Mouse (Mus musculus): ENCODE results near the gene Plekhb2. TPM values are rescaled to one million over a fixed set of nuclear protein-coding genes. Genes with fewer than 3 reads are reported as not detected.
A peak's percentile ranks its signal among the peaks of the same experiment; 100 is the strongest.

Gene Plekhb2
- polyA plus RNA-seq, 1 experiment from 2014 or later = 60.8 TPM

GRCm38 (mm10) chr1:34834904-34835303, 14.9 kb upstream of the Plekhb2 start:
- Histone ChIP-seq H3K27me3 (no peaks in the 10 kb centered on the region), H3K4me1 (replicated peaks) (peaks cover 43% of the 10 kb centered on the region), H3K27ac (no peak overlapping the region), H3K4me2 (no peak overlapping the region), H3K9ac (no peak overlapping the region), H3K4me3 (no peak overlapping the region), H3K36me3 (peaks cover 10% of the 10 kb centered on the region; the same call in 1 of the 2 replicates), H3K9me3 (replicated peaks) (no peaks in the 10 kb centered on the region)
- ATAC-seq (replicated peaks; ENCODE audit: insufficient number of reproducible peaks, insufficient read depth, low FRiP score, low read depth) = no peak
- WGBS = 76% methylated on average over 2 of the region's 2 CpGs

- Histone ChIP-seq H3K27me3 (no peaks in the 10 kb centered on the region), H3K4me2 (no peak overlapping the region), H3K27ac (peak overlapping the region; percentile 15; the same call in 1 of the 2 replicates), H3K36me3 (peaks cover 10% of the 10 kb centered on the region; the same call in 1 of the 2 replicates), H3K4me3 (no peak overlapping the region), H3K9ac (no peak overlapping the region), H3K9me3 (replicated peaks) (no peaks in the 10 kb centered on the region), H3K4me1 (replicated peaks) (peaks cover 44% of the 10 kb centered on the region)
- WGBS = 51% methylated on average over 6 of the region's 6 CpGs
- ATAC-seq (replicated peaks; ENCODE audit: insufficient number of reproducible peaks, insufficient read depth, low FRiP score, low read depth) = no peak
Measured at GRCm38 (mm10) chr1:34837951-34838689, 11.7 kb upstream of the Plekhb2 start.

- no peak overlapping the region for H3K4me2 ChIP-seq
- no peak overlapping the region for H3K9ac ChIP-seq
- 48% methylated on average over 12 of the region's 12 CpGs for WGBS
- H3K9me3 ChIP-seq (replicated peaks) = no peaks in the 10 kb centered on the region
- peak overlapping the region; percentile 53 for H3K27ac ChIP-seq
- H3K36me3 ChIP-seq = peaks cover 10% of the 10 kb centered on the region; the same call in 1 of the 2 replicates
- no peaks in the 10 kb centered on the region for H3K27me3 ChIP-seq
- ATAC-seq (replicated peaks; ENCODE audit: insufficient number of reproducible peaks, insufficient read depth, low FRiP score, low read depth) = no peak
- H3K4me3 ChIP-seq = no peak overlapping the region
- peaks cover 46% of the 10 kb centered on the region for H3K4me1 ChIP-seq (replicated peaks)
Measured at GRCm38 (mm10) chr1:34839241-34839640, 10.5 kb upstream of the Plekhb2 start.

- no peak for ATAC-seq (replicated peaks; ENCODE audit: insufficient number of reproducible peaks, insufficient read depth, low FRiP score, low read depth)
- Histone ChIP-seq H3K27me3 (no peaks in the 10 kb centered on the region), H3K4me1 (replicated peaks) (peaks cover 46% of the 10 kb centered on the region), H3K4me2 (peak overlapping the region; percentile 81), H3K9me3 (replicated peaks) (no peaks in the 10 kb centered on the region), H3K27ac (peak overlapping the region; percentile 98), H3K9ac (peak overlapping the region; percentile 93), H3K36me3 (no peaks in the 10 kb centered on the region), H3K4me3 (peak overlapping the region; percentile 76)
- under 1% methylated on average over 12 of the region's 12 CpGs for WGBS
Measured at GRCm38 (mm10) chr1:34841709-34842388, 7.9 kb upstream of the Plekhb2 start.

GRCm38 (mm10) chr1:34842389-34842861, 7.4 kb upstream of the Plekhb2 start:
- Histone ChIP-seq H3K9ac (peak overlapping the region; percentile 93), H3K4me3 (peak overlapping the region; percentile 76), H3K27ac (peak overlapping the region; percentile 98), H3K27me3 (no peaks in the 10 kb centered on the region), H3K4me2 (peak overlapping the region; percentile 81), H3K4me1 (replicated peaks) (peaks cover 42% of the 10 kb centered on the region), H3K9me3 (replicated peaks) (no peaks in the 10 kb centered on the region), H3K36me3 (no peaks in the 10 kb centered on the region)
- under 1% methylated on average over 51 of the region's 51 CpGs for WGBS
- ATAC-seq (replicated peaks; ENCODE audit: insufficient number of reproducible peaks, insufficient read depth, low FRiP score, low read depth) = peak; percentile 85

GRCm38 (mm10) chr1:34842887-34843618, 6.7 kb upstream of the Plekhb2 start, which contains the start of gene Fam168b:
Fam168b (minus strand) TSS chr1:34843065.
- peak; percentile 92 for ATAC-seq (replicated peaks; ENCODE audit: insufficient number of reproducible peaks, insufficient read depth, low FRiP score, low read depth)
- peak within 1 kb of the TSS; percentile 81 for H3K4me2 ChIP-seq
- no peaks in the 10 kb centered on the region for H3K36me3 ChIP-seq
- H3K4me1 ChIP-seq (replicated peaks) = peaks cover 38% of the 10 kb centered on the region
- H3K9me3 ChIP-seq (replicated peaks) = no peaks in the 10 kb centered on the region
- under 1% methylated on average over 44 of the region's 59 CpGs for WGBS
- peak within 1 kb of the TSS; percentile 93 for H3K9ac ChIP-seq
- H3K27ac ChIP-seq = peak within 1 kb of the TSS; percentile 98
- H3K27me3 ChIP-seq = no peaks in the 10 kb centered on the region
- H3K4me3 ChIP-seq = peak within 1 kb of the TSS; percentile 76

- Histone ChIP-seq H3K9me3 (replicated peaks) (no peaks in the 10 kb centered on the region), H3K36me3 (no peaks in the 10 kb centered on the region), H3K4me1 (replicated peaks) (peaks cover 20% of the 10 kb centered on the region), H3K4me3 (no peak overlapping the region), H3K4me2 (no peak overlapping the region), H3K27ac (no peak overlapping the region), H3K9ac (no peak overlapping the region), H3K27me3 (no peaks in the 10 kb centered on the region)
- ATAC-seq (replicated peaks; ENCODE audit: insufficient number of reproducible peaks, insufficient read depth, low FRiP score, low read depth) = no peak
- 86% methylated on average over 3 of the region's 3 CpGs for WGBS
Measured at GRCm38 (mm10) chr1:34847070-34847469, 2.7 kb upstream of the Plekhb2 start.

- Histone ChIP-seq H3K9ac (peak overlapping the region; percentile 95), H3K27me3 (no peaks in the 10 kb centered on the region), H3K4me3 (peak overlapping the region; percentile 69), H3K27ac (0 out of 2 replicates have a peak overlapping the region, but pooled peaks have one; percentile 73), H3K4me2 (peak overlapping the region; percentile 92), H3K36me3 (no peaks in the 10 kb centered on the region), H3K9me3 (replicated peaks) (no peaks in the 10 kb centered on the region), H3K4me1 (replicated peaks) (peaks cover 23% of the 10 kb centered on the region)
- ATAC-seq (replicated peaks; ENCODE audit: insufficient number of reproducible peaks, insufficient read depth, low FRiP score, low read depth) = peak; percentile 38; the same call in 1 of the 2 replicates
- 44% methylated on average over 11 of the region's 11 CpGs for WGBS
Measured at GRCm38 (mm10) chr1:34850343-34851136, 764 bp downstream of the Plekhb2 start.

- Histone ChIP-seq H3K4me2 (peak overlapping the region; percentile 92; the same call in 1 of the 2 replicates), H3K4me1 (replicated peaks) (peaks cover 23% of the 10 kb centered on the region), H3K9ac (no peak overlapping the region), H3K4me3 (no peak overlapping the region), H3K9me3 (replicated peaks) (no peaks in the 10 kb centered on the region), H3K27me3 (no peaks in the 10 kb centered on the region), H3K27ac (0 out of 2 replicates have a peak overlapping the region, but pooled peaks have one; percentile 24), H3K36me3 (no peaks in the 10 kb centered on the region)
- 46% methylated on average over 6 of the region's 6 CpGs for WGBS
- 0 out of 2 replicates have a peak, but pooled peaks have one; percentile 11 for ATAC-seq (replicated peaks; ENCODE audit: insufficient number of reproducible peaks, insufficient read depth, low FRiP score, low read depth)
Measured at GRCm38 (mm10) chr1:34851562-34851961, 1.8 kb downstream of the Plekhb2 start.

GRCm38 (mm10) chr1:34852116-34852878, 2.5 kb downstream of the Plekhb2 start:
- no peak for ATAC-seq (replicated peaks; ENCODE audit: insufficient number of reproducible peaks, insufficient read depth, low FRiP score, low read depth)
- Histone ChIP-seq H3K27ac (peak overlapping the region; percentile 67), H3K4me1 (replicated peaks) (peaks cover 23% of the 10 kb centered on the region), H3K4me3 (no peak overlapping the region), H3K4me2 (peak overlapping the region; percentile 8; the same call in 1 of the 2 replicates), H3K9me3 (replicated peaks) (no peaks in the 10 kb centered on the region), H3K27me3 (no peaks in the 10 kb centered on the region), H3K9ac (no peak overlapping the region; the same call in 1 of the 2 replicates), H3K36me3 (no peaks in the 10 kb centered on the region)
- WGBS = 67% methylated on average over 11 of the region's 11 CpGs

Measured in heart, embryonic 15.5 days (tissue).